Mouse (Mus musculus) liver, embryonic 11.5 days (tissue): ENCODE measurements around the gene Mob3b. TPM values are rescaled to one million over a fixed set of nuclear protein-coding genes. Genes with fewer than 3 reads are reported as not detected.

Source experiments
- ATAC-seq: fragments of 200-750 bp; cut with Nextera tagmentation; replicated peaks from 2 replicates; pipeline ENCODE4 v1.8.0; 2017; ENCODE audit warnings: moderate number of reproducible peaks, mild to moderate bottlenecking, moderate TSS enrichment, moderate library complexity; ENCODE audit not compliant: low FRiP score
- DNase-seq: peaks from one replicate; pipeline ENCODE4 v3.0.0-alpha.2; 2017; ENCODE audit warnings: low spot score
- H3K27ac ChIP-seq: fragments of 300-500 bp; sonication (generic); 2 replicates; pipeline ENCODE4 v1.5.1; 2014; ENCODE audit warnings: mild to moderate bottlenecking, low read depth, low read length, control low read depth
- H3K27me3 ChIP-seq: fragments of 300-500 bp; sonication (generic); replicated peaks from 2 replicates; pipeline ENCODE4 v1.6.1; 2014; ENCODE audit warnings: low read length, mixed read lengths; ENCODE audit not compliant: control insufficient read depth, insufficient read depth
- H3K36me3 ChIP-seq: fragments of 300-500 bp; sonication (generic); 2 replicates; pipeline ENCODE4 v1.6.1; 2014; ENCODE audit warnings: mild to moderate bottlenecking, low read length, moderate library complexity, mixed read lengths; ENCODE audit not compliant: control insufficient read depth, insufficient read depth
- H3K4me1 ChIP-seq: fragments of 300-500 bp; sonication (generic); replicated peaks from 2 replicates; pipeline ENCODE4 v1.6.1; 2014; ENCODE audit warnings: low read length, mixed read lengths; ENCODE audit not compliant: control insufficient read depth, insufficient read depth
- H3K4me2 ChIP-seq: fragments of 300-500 bp; sonication (generic); 2 replicates; pipeline ENCODE4 v1.6.1; 2014; ENCODE audit warnings: mild to moderate bottlenecking, control low read depth, moderate library complexity
- H3K4me3 ChIP-seq: fragments of 300-500 bp; sonication (generic); 2 replicates; pipeline ENCODE4 v1.5.1; 2014; ENCODE audit warnings: low read depth, low read length, control low read depth
- H3K9ac ChIP-seq: fragments of 300-500 bp; sonication (generic); 2 replicates; pipeline ENCODE4 v1.6.1; 2014; ENCODE audit warnings: low read depth, low read length, control low read depth
- H3K9me3 ChIP-seq: fragments of 300-500 bp; sonication (generic); 2 replicates; pipeline ENCODE4 v1.6.1; 2016; ENCODE audit warnings: low read length, inconsistent platforms, mixed read lengths; ENCODE audit not compliant: control insufficient read depth
- WGBS: fragments of 180-500 bp; shearing (Covaris S2); extraction: QIAGEN DNeasy Blood & Tissue Kit; methylation state at CpG from one replicate; pipeline ENCODE4 v1.1.7; 2014; 5-methylcytosine and 5-hydroxymethylcytosine counted together
- polyA plus RNA-seq: library from polyadenylated mRNA; unstranded; fragments of >200 nt; fragmentation: Nextera tagmentation; extraction: Ambion mirVana; gene quantifications from 2 replicates; pipeline ENCODE4 v1.2.1, GENCODE M21; 2014

Mob3b gene
- polyA plus RNA-seq, 1 experiment from 2014 or later = 7.6 TPM

GRCm38 (mm10) chr4:35138077-35138476, 19.2 kb downstream of the Mob3b start:
- peaks cover 12% of the 10 kb centered on the region for H3K4me1 ChIP-seq
- H3K36me3 ChIP-seq = no peaks in the 10 kb centered on the region
- no peaks in the 10 kb centered on the region for H3K27me3 ChIP-seq
- H3K4me3 ChIP-seq = no peak overlapping the region
- no peak overlapping the region for H3K27ac ChIP-seq
- no peaks in the 10 kb centered on the region for H3K9me3 ChIP-seq
- no peak overlapping the region for H3K9ac ChIP-seq
- ATAC-seq (peak; percentile 43), DNase-seq (no peak)
- no peak overlapping the region for H3K4me2 ChIP-seq
- 42% methylated on average over 6 of the region's 6 CpGs for WGBS

- H3K9me3 ChIP-seq = no peaks in the 10 kb centered on the region
- H3K27ac ChIP-seq = no peak overlapping the region
- peaks cover 12% of the 10 kb centered on the region for H3K4me1 ChIP-seq
- no peaks in the 10 kb centered on the region for H3K36me3 ChIP-seq
- no peak overlapping the region for H3K4me2 ChIP-seq
- H3K9ac ChIP-seq = no peak overlapping the region
- DNase-seq (no peak), ATAC-seq (peak; percentile 47; the same call in 1 of the 2 replicates)
- 54% methylated on average over 8 of the region's 8 CpGs for WGBS
- H3K4me3 ChIP-seq = no peak overlapping the region
- no peaks in the 10 kb centered on the region for H3K27me3 ChIP-seq
These were observed 20.3 kb downstream of the Mob3b start for GRCm38 (mm10) chr4:35136996-35137395.

- H3K27ac ChIP-seq = no peak overlapping the region
- H3K27me3 ChIP-seq = no peaks in the 10 kb centered on the region
- H3K4me2 ChIP-seq = no peak overlapping the region
- H3K9ac ChIP-seq = no peak overlapping the region
- WGBS = 80% methylated on average over 4 of the region's 4 CpGs
- ATAC-seq (no peak), DNase-seq (no peak)
- H3K36me3 ChIP-seq = no peaks in the 10 kb centered on the region
- H3K9me3 ChIP-seq = no peaks in the 10 kb centered on the region
- peaks cover 12% of the 10 kb centered on the region for H3K4me1 ChIP-seq
- H3K4me3 ChIP-seq = no peak overlapping the region
These were observed 21.5 kb downstream of the Mob3b start for GRCm38 (mm10) chr4:35135806-35136205.

GRCm38 (mm10) chr4:35134846-35135611, 22.3 kb downstream of the Mob3b start:
- Histone ChIP-seq H3K4me3 (no peak overlapping the region), H3K4me1 (peaks cover 15% of the 10 kb centered on the region), H3K27ac (no peak overlapping the region), H3K36me3 (no peaks in the 10 kb centered on the region), H3K9me3 (no peaks in the 10 kb centered on the region), H3K27me3 (no peaks in the 10 kb centered on the region), H3K4me2 (no peak overlapping the region), H3K9ac (no peak overlapping the region)
- ATAC-seq (no peak), DNase-seq (no peak)
- WGBS = 71% methylated on average over 15 of the region's 15 CpGs

GRCm38 (mm10) chr4:35133411-35133810, 23.9 kb downstream of the Mob3b start:
- DNase-seq = no peak
- Histone ChIP-seq H3K9ac (no peak overlapping the region), H3K27ac (no peak overlapping the region), H3K4me2 (no peak overlapping the region), H3K36me3 (no peaks in the 10 kb centered on the region), H3K4me1 (peaks cover 15% of the 10 kb centered on the region), H3K9me3 (no peaks in the 10 kb centered on the region), H3K27me3 (no peaks in the 10 kb centered on the region), H3K4me3 (no peak overlapping the region)
- 84% methylated on average over 4 of the region's 4 CpGs for WGBS
- ATAC-seq = no peak

- DNase-seq (no peak), ATAC-seq (no peak)
- H3K4me3 ChIP-seq = no peak overlapping the region
- H3K4me1 ChIP-seq = peaks cover 12% of the 10 kb centered on the region
- H3K4me2 ChIP-seq = no peak overlapping the region
- H3K27me3 ChIP-seq = no peaks in the 10 kb centered on the region
- no peaks in the 10 kb centered on the region for H3K9me3 ChIP-seq
- no peak overlapping the region for H3K27ac ChIP-seq
- no peak overlapping the region for H3K9ac ChIP-seq
- 84% methylated on average over 4 of the region's 4 CpGs for WGBS
- H3K36me3 ChIP-seq = no peaks in the 10 kb centered on the region
These were observed 25.7 kb downstream of the Mob3b start for GRCm38 (mm10) chr4:35131592-35131991.

GRCm38 (mm10) chr4:35130411-35130948, 26.8 kb downstream of the Mob3b start:
- peaks cover 6% of the 10 kb centered on the region for H3K4me1 ChIP-seq
- no peak overlapping the region for H3K4me3 ChIP-seq
- H3K4me2 ChIP-seq = no peak overlapping the region
- H3K9me3 ChIP-seq = no peaks in the 10 kb centered on the region
- DNase-seq = no peak
- no peak overlapping the region for H3K9ac ChIP-seq
- H3K27me3 ChIP-seq = no peaks in the 10 kb centered on the region
- no peaks in the 10 kb centered on the region for H3K36me3 ChIP-seq
- ATAC-seq = no peak
- WGBS = 44% methylated on average over 6 of the region's 6 CpGs
- H3K27ac ChIP-seq = no peak overlapping the region

- 69% methylated on average over 6 of the region's 6 CpGs for WGBS
These were observed 29.5 kb downstream of the Mob3b start for GRCm38 (mm10) chr4:35127759-35128158.

GRCm38 (mm10) chr4:35126776-35127175, 30.5 kb downstream of the Mob3b start:
- no peak for ATAC-seq
- WGBS = 81% methylated on average over 9 of the region's 9 CpGs
- Histone ChIP-seq H3K9ac (no peak overlapping the region), H3K4me2 (no peak overlapping the region), H3K4me1 (peaks cover 6% of the 10 kb centered on the region), H3K9me3 (no peaks in the 10 kb centered on the region), H3K36me3 (no peaks in the 10 kb centered on the region), H3K27me3 (no peaks in the 10 kb centered on the region), H3K27ac (no peak overlapping the region), H3K4me3 (no peak overlapping the region)
- no peak for DNase-seq

More at GRCm38 (mm10) chr4:35127759-35128158, 29.5 kb downstream of the Mob3b start:
- Histone ChIP-seq H3K36me3 (no peaks in the 10 kb centered on the region), H3K9ac (no peak overlapping the region), H3K27ac (no peak overlapping the region), H3K27me3 (no peaks in the 10 kb centered on the region), H3K4me2 (no peak overlapping the region), H3K4me1 (peaks cover 6% of the 10 kb centered on the region), H3K9me3 (no peaks in the 10 kb centered on the region), H3K4me3 (no peak overlapping the region)
- ATAC-seq (no peak), DNase-seq (no peak)
